ENCODE assay signal across 8 mouse cellular contexts in genomic region chr4:136134978-136135873, GRCm38 (mm10). TPM values are rescaled to one million over a fixed set of nuclear protein-coding genes. Genes with fewer than 3 reads are reported as not detected.
DNase-seq lines count a peak whose midpoint lies in the region; ATAC-seq and TF ChIP-seq lines count a peak whose summit lies in the region.

No protein-coding gene starts in this region.

- H3K4me1 ChIP-seq in intestine, postnatal 0 days (replicated peaks; ENCODE audit: control insufficient read depth, insufficient read depth, low read length) = peaks cover 12% of the 10 kb centered on the region
- peaks cover 17% of the 10 kb centered on the region for H3K4me1 ChIP-seq in liver, embryonic 11.5 days (replicated peaks; ENCODE audit: control insufficient read depth, insufficient read depth, low read length)

- H3K4me2 ChIP-seq in intestine, postnatal 0 days (replicated peaks; ENCODE audit: low read depth) = peak overlapping the region; percentile 86
- peak overlapping the region; percentile 68 for H3K4me2 ChIP-seq in liver, embryonic 11.5 days

- H3K4me3 ChIP-seq in intestine, postnatal 0 days (ENCODE audit: low read depth, low read length) = peak overlapping the region; percentile 42
- peak overlapping the region; percentile 41 for H3K4me3 ChIP-seq in liver, embryonic 11.5 days (ENCODE audit: low read depth, low read length)

- ATAC-seq in intestine, postnatal 0 days = no peak
- no peak for ATAC-seq in liver, embryonic 11.5 days (replicated peaks; ENCODE audit: low FRiP score)
- no peak for ATAC-seq in granulocyte monocyte progenitor cell, adult 5-6 weeks (replicated peaks; ENCODE audit: poor library complexity, severe bottlenecking)

- TF ChIP-seq CTCF in intestine, postnatal 0 days (IDR thresholded peaks at IDR 0.05; ENCODE audit: low read depth) = no peak

- H3K9ac ChIP-seq in intestine, postnatal 0 days (ENCODE audit: low read depth, low read length) = peak overlapping the region; percentile 57
- peak overlapping the region; percentile 62 for H3K9ac ChIP-seq in liver, embryonic 11.5 days (ENCODE audit: low read depth, low read length)

- WGBS in intestine, postnatal 0 days = 3% methylated on average over 50 of the region's 50 CpGs
- 3% methylated on average over 49 of the region's 50 CpGs for WGBS in liver, embryonic 11.5 days

- H3K36me3 ChIP-seq in intestine, postnatal 0 days (ENCODE audit: control insufficient read depth, insufficient read depth) = no peaks in the 10 kb centered on the region
- H3K36me3 ChIP-seq in liver, embryonic 11.5 days (ENCODE audit: control insufficient read depth, insufficient read depth, low read length) = no peaks in the 10 kb centered on the region

- no peaks in the 10 kb centered on the region for H3K9me3 ChIP-seq in intestine, postnatal 0 days (ENCODE audit: control insufficient read depth)
- no peaks in the 10 kb centered on the region for H3K9me3 ChIP-seq in liver, embryonic 11.5 days (ENCODE audit: control insufficient read depth, low read length)

- DNase-seq in heart, adult 11 months = peak; percentile 97
- DNase-seq in heart, adult 8-10 months (ENCODE audit: low spot score) = no peak
- DNase-seq in adrenal gland, postnatal 25 days = peak; percentile 42
- DNase-seq in frontal cortex, postnatal 36 days (ENCODE audit: low spot score in 2 of 2) = peak; percentile 23 to 51
- peak; percentile 54 for DNase-seq in liver, embryonic 11.5 days (ENCODE audit: low spot score)
- DNase-seq in retina, embryonic 14.5 days (ENCODE audit: low spot score) = peak; percentile 84

- H3K27me3 ChIP-seq in intestine, postnatal 0 days (replicated peaks; ENCODE audit: control insufficient read depth, insufficient read depth, low read length) = peaks cover 15% of the 10 kb centered on the region; the same call in 1 of the 2 replicates
- H3K27me3 ChIP-seq in liver, embryonic 11.5 days (replicated peaks; ENCODE audit: control insufficient read depth, insufficient read depth, low read length) = peaks cover 47% of the 10 kb centered on the region

- peak overlapping the region; percentile 82 for H3K27ac ChIP-seq in intestine, postnatal 0 days (ENCODE audit: low read depth, low read length)
- peak overlapping the region; percentile 90 for H3K27ac ChIP-seq in liver, embryonic 11.5 days (ENCODE audit: low read depth, low read length)

RNA-seq across cellular contexts. Expression of gene Id3, which starts 8.1 kb away (rescaled TPM):
- total RNA-seq in heart, adult 8-10 months (2022) = 10 to 100 TPM; 41.4 to 71.3 (median 61.6) TPM
- total RNA-seq in adrenal gland, postnatal 25 days (2021) = 59.6 and 78.0 TPM in 2 replicates
- polyA plus RNA-seq in intestine, postnatal 0 days (2015; fragmentation: Nextera tagmentation; extraction: Ambion mirVana) = 106 and 118 TPM in 2 replicates
- polyA plus RNA-seq in liver, embryonic 11.5 days (2014; fragmentation: Nextera tagmentation; extraction: Ambion mirVana) = 191 and 200 TPM in 2 replicates
- total RNA-seq in granulocyte monocyte progenitor cell, adult 5-6 weeks (2014; fragmentation: Nextera tagmentation) = not detected in 2 replicates
- total RNA-seq in granulocyte monocyte progenitor cell, adult 5-6 weeks (2017) = not detected in 2 replicates

RNA-seq across cellular contexts. Expression of gene E2f2, which starts 37.0 kb away (rescaled TPM):
- total RNA-seq in heart, adult 8-10 months (2022) = 1 to 10 TPM in 1 of 4 experiments, under 1 TPM in 3; 0.38 to 2.1 (median 0.59) TPM
- total RNA-seq in adrenal gland, postnatal 25 days (2021) = 4.1 and 4.8 TPM in 2 replicates
- polyA plus RNA-seq in intestine, postnatal 0 days (2015; fragmentation: Nextera tagmentation; extraction: Ambion mirVana) = 4.1 and 4.2 TPM in 2 replicates
- 9.0 and 9.2 TPM in 2 replicates for polyA plus RNA-seq in liver, embryonic 11.5 days (2014; fragmentation: Nextera tagmentation; extraction: Ambion mirVana)
- 2.9 and 9.4 TPM in 2 replicates for total RNA-seq in granulocyte monocyte progenitor cell, adult 5-6 weeks (2014; fragmentation: Nextera tagmentation)
- 3.7 and 4.3 TPM in 2 replicates for total RNA-seq in granulocyte monocyte progenitor cell, adult 5-6 weeks (2017)

Comparison
In these comparisons a context has a peak if more than half of its experiments do, and no peak if none do; other contexts are left out.
1. RNA of gene Id3, which starts 8.1 kb away (total RNA-seq): 59.6 to 78.0 TPM in adrenal gland, postnatal 25 days and 41.4 to 71.3 TPM in heart, adult 8-10 months; not detected in granulocyte monocyte progenitor cell, adult 5-6 weeks; every median in the first group is over 10 times any median in the second.